Mouse (Mus musculus) T-helper 17 cell (primary cell): ENCODE measurements around the gene Usp43.

Experiments used
- in situ Hi-C, 2 experiments: fragments of 300-600 bp; cut with MboI, MseI; formaldehyde crosslinking; loops; 1 replicate in 1 of 2; 2 replicates in 1 of 2; pipeline ENCODE4 v1.15.1; 2025; ENCODE audit warnings: high pct_unique_total_duplicates in 2 of 2

Gene Usp43

DNA sequence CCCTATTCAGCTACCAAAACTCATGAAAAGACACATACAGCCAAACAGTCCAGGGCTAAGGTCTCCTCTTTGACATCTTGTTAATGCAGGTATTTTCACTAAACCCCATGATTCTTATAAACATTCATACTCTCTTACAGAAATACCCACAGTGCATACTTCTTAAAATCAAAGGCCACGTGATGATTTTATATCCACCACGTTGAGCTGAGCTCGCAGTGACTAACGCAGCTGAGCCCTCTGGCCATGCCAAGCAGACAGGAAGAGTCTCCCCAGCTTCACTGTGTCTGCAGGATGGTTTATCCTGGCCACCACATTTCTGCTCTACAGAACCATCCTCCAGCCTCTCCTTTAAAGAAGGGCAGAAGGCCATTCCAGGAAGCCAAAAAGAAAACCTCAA is 18.2 kb downstream of the Usp43 start:
- in situ Hi-C loops = no loop called here

DNA sequence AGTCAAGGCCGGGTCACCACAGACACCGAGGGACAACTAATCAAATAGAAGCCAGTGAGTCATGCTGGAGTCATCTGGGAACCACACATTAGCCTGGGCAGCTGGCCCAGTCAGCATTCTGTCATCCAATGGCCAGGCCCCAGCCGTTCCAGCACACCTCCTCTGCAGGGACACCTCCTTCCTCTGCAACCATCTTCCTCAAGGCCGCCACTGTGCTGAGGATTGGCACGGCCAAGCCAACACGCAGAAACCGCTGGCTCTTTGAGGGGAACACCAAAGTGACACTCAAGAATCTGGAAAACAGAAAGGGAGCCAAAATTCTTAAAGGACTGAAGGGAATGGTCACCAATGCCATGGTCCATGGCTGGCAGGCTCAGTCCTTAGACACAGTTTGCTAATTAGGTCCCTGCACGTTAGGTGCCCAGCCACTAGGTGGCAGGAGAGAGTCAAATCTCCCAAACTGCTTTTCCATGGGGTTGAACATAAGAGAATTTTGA is 24.8 kb downstream of the Usp43 start:
- in situ Hi-C loops = no loop called here

DNA sequence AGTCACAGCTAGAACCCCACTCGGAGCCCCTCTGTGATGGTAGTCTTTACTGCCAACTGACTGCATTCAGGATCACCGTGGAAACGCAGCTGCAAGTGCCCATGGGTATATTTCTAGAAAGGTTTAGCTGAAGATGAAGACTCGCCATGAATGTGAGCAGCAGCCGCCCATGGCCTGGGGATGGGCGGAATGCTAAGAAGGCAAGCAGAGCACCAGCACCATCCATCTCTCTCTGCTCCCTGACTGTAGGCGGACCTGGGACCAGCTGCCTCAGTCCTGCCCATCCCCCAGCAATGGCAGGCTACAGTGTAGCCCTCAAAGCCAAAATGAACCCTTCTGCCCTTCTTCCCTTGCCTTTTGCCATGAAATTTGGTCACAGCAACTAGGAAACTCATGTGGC is 26.3 kb downstream of the Usp43 start:
- in situ Hi-C loops = no loop called here

DNA sequence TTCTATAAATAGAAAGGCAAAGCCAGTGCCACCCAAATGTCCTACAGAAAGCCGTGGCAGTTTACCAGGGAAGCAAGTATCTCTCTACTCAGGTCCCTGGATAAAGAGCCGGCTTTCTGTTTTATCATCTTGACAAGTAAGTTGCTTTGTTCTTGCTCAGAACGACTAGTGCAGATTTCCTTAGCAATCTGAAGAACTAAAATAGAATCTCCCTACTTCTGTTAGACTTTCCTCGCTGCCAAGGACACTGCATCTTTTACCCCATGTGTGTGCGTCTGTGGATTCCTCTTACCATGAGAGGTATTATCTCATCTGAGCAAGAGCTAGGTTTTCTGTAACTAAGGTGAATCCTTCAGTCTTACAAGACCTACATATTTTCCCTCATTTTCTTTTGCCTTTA is 33.4 kb downstream of the Usp43 start:
- in situ Hi-C loops = no loop called here

DNA sequence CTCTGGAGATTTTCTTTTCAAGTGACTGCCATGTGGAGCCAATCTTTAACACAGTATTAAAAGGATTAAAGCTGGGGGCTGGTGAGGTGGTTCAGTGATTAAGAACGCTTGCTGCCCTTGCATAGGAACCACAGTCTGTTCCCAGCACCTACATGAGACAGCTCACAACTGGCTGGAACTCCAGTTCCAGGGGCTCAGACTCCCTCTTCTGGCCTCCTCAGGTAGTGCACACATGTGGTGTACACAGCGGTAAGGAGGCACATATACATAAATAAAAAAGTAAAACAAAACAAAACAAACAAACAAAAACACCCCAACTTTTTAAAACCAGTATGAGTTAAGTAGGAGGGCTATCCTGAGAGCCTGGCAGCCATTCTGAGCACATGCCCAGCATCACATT is 36.0 kb downstream of the Usp43 start:
- in situ Hi-C loops = no loop called here

DNA sequence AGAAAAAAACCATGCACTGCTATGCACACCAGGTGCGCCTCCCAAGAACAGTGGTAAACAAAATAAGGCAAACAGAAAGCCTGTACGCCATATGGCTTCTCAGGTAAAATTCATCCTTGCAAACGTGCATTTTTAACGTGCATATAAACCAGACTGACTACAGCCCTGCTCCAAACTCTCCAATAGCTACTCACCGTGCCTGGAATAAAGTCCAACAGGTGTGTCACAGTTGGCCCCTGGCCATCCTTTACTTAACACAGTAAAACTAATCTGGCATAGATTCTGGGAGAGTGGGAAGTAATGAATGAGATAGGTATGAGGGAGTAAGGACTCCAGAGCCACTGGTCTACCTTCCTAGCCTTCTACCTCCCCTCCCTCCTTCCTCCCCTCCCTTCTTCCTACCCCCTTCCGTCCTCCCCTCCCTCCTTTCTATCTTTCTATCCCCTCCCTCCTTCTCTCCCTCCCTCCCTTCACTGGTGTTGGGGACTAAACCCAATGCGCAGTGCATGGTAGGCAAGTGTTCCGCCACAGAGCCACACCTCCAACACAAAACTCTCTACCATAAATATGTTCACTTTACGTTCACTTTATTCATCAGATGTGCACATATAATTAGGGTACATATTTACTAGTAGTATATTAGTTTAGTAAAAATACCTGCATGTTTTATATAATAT is 56.3 kb downstream of the Usp43 start:
- in situ Hi-C loops = no loop called here

DNA sequence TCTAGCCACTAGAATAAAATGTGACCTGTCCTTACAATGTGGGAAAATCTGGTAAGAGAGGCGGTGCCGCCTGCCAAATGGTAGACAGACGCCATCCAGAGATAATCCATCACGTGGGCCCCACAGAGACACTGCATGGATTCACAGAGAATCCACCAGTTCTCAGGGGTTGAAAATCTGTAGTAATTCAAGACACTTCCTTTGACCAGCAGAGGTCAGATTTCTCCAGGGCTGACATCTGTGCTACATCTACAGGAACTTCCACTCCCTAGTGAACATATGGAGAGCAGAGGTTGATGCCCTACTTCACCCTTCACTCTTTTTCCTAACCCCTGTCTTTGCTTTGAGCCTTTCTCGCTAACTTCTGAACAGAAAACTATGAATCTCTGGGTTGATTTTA is 56.9 kb downstream of the Usp43 start:
- in situ Hi-C loops = no loop called here

DNA sequence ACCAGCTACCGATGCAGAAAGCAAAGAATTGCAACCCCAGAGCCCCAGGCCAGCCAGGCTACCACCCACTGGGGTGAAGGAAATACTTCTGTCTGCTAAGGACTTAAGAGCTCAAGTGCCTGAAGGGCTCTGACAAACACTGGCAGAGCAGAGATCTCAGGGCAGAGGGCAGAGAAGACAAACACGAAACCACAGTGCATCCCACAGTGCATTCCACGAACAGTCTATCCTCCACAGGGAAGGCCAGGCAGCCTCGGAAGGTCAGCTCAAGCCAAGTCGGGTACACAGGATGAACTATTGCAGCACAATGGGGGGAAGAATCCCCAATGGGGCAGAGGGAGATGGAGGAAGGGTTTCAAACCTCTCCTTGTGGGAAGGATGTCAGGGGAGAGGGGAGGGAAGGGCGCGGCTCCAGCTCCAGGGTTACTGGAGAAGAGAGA is 60.5 kb downstream of the Usp43 start:
- in situ Hi-C loops = no loop called here

DNA sequence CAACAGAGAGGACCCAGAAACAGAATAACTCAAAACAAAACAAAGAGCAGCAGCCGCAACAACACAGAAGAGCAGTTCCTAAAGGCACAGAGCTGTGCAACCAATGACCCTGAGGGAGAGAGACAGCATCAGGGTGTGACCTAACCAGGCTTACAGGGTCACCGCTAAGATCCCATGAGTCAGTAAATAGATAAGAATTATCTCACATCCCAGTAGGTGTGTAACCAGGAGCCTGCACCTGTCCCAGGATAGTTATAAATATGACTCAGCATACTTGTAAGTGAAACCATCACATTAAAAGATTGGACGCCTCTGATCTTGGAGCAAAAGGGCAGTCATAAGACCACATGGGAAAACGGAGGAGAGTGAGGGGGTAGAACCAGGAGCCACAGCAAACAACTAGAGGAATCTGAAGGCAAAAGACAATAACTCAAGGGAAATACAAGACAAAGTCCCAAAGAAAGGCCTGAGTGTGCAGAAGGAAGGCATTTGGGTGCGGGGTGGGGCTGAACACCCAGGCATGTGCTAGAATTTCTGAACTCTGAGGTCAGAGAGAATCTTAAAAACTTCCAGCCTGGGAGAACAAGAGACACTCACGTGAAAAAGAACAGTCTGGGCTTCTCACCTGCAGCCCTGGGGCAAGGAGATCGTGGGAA is 61.1 kb downstream of the Usp43 start:
- in situ Hi-C loops = no loop called here

DNA sequence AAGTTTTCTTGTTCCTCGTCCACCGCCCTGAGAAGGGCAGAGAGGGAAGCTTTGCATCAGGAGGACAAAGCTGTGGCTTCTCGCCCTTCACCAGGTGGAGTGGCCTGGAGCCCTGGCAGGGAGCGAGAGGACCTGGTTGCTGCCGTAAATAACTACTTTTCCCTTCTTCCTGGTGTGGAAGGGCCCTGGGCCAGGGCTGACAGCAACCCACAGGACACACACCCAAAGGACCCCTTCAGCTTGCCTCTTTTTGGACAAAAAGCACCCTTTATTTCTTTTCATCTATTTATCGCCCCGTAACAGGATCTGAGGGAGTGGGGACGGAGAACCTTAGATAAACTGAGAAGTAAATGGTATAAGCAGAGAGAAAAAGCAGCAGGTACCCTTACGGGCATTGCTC is 63.4 kb downstream of the Usp43 start:
- in situ Hi-C loops = loop anchor here in 1 of 2 experiments (10.0 kb wide), 1 partner anchor 834 kb away; the partner anchor contains the start of gene Tmem220

DNA sequence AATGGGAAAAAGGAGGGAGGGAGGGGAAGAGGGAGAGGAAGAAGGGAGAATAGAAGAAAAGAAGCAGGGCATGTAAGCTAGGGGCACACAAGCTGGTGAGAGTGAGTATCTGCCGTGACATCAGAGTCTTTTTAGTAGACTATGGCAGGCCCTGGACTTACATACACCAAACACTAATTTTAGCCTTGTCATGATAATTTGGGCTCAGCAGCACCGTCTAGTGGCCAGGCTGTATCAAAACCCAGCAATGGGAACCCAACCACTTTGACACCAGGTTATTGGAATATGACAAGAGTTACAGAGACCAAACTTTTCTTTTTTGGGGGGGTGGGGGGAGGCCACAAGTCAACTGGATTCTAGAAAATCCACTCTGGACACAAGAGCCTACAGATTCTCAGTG is 66.9 kb downstream of the Usp43 start:
- in situ Hi-C loops = loop anchor here in 1 of 2 experiments (10.0 kb wide), 1 partner anchor 830 kb away; the partner anchor contains the start of gene Tmem220

DNA sequence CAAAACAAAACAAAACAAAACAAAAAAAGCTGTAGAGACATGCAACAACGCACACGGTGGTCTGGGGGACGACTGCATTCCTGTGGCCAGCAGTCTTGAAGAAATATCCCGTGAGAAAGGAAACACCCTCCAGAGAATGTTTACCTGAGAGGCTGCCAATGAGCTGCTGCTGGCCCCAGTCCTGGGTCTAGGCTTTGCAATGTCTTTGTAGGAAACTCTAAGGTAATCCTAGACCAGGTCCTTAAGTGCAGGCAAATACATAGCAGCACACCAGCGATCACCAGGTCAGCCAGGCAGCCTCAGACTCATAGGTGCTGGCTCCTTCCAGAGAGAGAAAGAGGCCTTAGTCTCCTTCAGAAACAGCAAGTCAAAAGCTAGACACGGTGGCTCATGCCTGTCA is 68.0 kb downstream of the Usp43 start:
- in situ Hi-C loops = loop anchor here in 1 of 2 experiments (10.0 kb wide), 1 partner anchor 829 kb away; the partner anchor contains the start of gene Tmem220

DNA sequence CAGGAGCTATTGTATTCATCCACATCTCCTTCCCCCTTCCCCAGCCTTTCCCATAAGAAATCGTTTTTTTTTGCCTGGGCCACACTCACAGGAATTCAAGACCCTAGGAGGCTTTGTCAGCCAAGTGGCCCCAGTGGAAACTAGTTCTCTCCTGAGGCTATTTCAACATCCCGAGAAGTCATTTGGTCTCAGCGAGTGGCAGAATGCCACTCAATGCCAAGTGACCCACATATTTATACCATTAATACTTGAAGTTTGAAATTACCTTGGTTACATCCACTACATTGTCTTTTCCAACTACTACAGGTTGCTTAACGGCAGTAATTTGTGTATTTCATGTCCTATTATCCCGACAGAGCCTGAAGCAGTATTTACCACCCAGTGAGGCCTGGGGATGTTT is 70.2 kb downstream of the Usp43 start:
- in situ Hi-C loops = loop anchor here in 1 of 2 experiments (10.0 kb wide), 1 partner anchor 827 kb away; the partner anchor contains the start of gene Tmem220

DNA sequence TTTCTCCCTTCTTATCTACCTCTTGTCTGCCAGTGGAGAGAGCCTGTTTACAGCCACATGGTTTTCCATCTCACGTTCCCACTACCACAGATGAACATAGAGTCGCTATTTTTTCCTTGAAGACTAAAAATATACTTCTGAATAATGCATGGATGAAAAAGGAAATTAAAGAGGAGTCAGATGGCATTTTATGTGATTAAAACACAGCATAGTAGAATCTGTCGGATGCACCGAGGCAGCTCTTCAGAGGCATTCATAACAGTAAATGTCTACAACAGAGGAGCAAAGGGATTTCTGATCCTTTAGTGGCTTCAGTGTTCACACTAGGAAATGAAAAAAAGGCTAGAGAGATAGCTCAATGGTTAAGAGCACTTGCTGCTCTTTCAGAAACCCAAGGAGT is 76.8 kb downstream of the Usp43 start:
- in situ Hi-C loops = no loop called here

DNA sequence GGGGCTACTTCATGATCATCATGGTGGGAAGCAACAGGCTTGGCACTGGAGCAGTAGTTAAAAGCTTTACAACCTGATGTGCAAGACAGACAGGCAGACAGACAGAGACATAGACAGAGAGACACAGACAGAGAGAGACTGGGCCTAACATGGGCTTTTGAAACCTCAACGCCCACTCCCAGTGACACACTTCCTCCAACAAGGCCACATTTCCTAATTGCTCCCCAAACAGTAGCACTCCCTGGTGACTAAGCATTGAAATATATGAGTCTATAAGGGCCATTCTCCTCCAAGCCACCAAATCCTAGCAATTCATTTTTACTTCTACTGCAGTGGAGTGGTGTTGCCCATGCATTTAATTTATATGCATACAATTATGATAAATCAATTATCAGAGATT is 82.1 kb downstream of the Usp43 start:
- in situ Hi-C loops = no loop called here

DNA sequence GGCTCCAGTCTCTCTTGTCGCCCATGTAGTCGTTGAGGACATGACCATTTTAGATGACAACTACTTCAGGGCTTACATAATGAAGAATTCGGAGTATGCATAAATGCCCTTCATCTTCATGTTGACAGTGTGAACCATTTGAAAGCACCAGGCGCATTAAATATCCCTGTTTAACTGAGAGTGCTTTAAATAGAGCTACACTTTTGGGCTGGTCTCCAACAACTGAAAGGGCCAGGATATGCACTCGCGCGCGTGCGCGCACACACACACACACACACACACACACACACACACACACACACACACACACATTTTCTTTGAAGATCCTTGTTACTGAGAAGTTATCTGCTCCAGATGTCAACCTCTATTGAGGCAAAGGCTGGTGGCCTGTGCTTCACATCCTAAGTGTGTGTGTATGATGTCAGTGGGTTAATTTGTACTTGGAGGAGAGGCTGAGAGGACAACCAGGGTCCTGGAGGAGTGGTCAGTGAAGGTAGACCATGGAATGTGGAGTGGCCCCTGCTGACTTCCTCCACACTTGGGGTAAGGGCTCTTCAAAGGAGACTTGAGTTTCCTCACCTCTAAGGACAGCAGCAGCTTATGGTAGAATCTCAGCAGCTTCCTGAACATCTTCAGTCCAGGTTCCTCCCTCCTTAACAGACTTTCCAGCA is 86.4 kb downstream of the Usp43 start:
- in situ Hi-C loops = no loop called here

DNA sequence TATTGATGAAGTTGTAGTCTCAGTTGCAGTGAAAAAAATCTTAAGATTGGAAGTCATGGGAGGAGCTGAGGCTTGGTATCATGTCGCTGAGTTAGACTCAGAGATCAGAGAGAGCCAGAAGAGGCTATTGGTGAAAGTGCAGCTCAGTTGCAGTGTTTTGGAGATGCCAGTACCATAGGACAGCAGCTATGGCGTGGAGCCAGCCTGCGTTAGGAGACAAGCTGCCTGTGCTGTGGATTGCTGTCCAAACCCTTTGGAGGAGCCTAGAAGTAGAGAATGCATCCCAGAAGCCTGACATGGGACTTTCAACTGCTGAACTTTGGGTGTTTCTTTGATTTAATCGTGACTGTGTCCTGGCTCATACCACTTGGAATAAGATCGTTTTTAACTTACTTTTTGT is 90.1 kb downstream of the Usp43 start:
- in situ Hi-C loops = no loop called here

DNA sequence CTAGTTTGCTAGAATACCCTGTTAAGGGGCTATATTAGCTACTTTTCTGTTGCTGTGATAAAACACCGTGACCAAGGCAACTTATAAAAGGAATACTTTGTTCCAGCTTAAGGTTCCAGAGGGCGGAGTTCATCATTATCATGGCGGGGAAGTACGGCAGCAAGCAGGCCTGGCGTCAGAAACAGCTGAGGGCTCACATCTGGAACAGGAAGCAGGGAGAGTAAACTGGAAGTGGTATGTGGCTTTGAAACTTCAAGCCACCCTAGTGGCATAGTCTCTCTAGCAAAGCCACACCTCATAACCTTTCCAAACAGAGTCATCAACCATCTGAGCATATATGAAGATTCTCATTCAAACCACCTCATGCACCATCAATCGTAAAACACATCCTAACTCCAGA is 92.4 kb downstream of the Usp43 start:
- in situ Hi-C loops = no loop called here

DNA sequence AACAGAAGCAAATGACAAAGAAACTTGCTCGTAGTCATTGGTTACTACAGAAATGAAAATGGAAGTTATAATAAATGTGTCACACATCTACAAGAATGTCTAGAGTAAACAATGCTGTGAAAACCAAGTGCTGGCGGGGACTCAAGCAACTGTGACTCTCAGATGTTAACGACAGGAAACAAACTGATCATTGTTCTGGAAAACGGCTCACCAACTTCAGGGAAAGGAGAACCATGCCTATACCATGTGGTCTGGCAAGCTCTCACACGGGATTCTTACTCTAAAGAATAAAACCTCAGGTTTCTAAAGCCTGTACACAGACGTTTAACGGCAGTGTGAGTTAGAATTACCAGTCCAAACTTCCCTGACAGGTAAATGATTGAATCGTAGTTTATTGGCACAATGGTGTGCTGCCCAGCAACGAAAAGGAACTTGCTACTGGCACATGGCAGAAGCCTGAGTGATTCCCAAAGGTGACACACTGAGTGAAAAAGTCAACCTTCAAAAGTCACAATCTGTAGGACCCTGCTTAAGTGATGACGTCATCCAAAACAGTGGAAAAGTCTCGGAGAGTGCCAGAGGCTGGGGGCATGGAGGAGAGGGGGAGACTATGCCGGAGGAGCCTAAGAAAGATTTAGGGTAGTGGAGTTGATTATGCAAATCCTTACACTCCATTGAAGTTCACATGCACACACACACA is 93.4 kb downstream of the Usp43 start:
- in situ Hi-C loops = no loop called here

DNA sequence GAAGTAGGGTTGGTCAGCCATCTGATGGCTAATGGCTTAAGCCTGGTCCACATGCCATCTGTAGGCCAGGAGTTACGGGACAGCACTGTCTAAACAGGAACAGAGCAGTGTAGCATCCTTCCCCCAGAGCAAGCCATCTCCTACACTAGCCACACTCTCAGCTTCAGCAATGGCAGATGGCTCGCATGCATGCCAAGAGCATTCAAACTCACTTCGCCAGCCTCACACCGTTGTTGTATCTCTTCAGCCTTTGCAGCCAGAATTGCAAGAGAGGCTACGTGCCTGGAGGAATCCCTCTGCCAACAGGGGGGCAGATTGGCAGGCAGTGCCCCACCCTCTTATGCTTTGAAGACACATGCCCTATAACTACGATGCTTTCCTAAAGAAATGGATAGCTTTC is 100.4 kb downstream of the Usp43 start:
- in situ Hi-C loops = no loop called here

DNA sequence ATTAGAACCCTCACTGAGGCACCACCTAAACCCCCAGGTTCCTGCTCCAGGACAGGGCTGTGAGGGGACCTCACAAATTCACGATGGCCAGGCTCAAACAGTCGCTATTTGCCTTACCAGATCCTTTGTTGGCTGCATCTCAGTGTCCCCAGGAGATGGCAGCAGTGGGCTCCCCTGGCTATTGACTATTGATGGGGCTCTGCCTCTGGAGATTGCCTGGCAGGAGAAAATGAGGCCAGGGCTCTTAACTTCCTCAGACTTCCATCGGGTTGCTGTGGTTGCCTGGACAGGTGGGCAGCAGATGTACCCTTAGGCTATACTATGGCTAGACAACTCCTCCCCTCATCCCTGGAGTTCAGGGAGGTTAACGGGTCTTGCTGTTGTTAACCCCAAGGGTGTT is 101.7 kb downstream of the Usp43 start:
- in situ Hi-C loops = no loop called here

DNA sequence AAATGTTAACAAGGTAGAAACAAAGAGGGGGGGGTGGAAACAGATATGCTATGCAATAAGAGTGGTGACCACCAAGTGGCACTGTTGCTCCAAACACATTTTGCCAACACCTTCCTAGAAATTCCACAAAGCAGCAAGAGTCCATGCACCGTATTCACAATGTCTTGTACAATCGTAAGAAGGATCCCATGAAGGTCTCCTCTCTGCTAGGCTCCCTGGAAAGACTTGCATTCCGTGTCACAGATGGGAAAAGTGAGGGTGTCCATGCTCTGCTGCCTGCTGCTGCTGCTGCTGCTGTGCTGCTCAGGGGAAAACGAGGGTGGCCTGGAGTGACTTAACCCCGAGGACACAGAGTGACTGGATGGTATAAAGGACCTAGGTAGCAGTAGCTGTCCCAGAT is 102.3 kb downstream of the Usp43 start:
- in situ Hi-C loops = no loop called here
